Mouse (Mus musculus): Measurements from ENCODE around the gene Alg1. TPM values are rescaled to one million over a fixed set of nuclear protein-coding genes. Genes with fewer than 3 reads are reported as not detected.

Alg1 gene
- polyA plus RNA-seq (2014; fragmentation: Illumina TruSeq; extraction: RNeasy Lipid Tissue Mini Kit (QIAGEN cat#74804)) = 0.26 TPM

DNA sequence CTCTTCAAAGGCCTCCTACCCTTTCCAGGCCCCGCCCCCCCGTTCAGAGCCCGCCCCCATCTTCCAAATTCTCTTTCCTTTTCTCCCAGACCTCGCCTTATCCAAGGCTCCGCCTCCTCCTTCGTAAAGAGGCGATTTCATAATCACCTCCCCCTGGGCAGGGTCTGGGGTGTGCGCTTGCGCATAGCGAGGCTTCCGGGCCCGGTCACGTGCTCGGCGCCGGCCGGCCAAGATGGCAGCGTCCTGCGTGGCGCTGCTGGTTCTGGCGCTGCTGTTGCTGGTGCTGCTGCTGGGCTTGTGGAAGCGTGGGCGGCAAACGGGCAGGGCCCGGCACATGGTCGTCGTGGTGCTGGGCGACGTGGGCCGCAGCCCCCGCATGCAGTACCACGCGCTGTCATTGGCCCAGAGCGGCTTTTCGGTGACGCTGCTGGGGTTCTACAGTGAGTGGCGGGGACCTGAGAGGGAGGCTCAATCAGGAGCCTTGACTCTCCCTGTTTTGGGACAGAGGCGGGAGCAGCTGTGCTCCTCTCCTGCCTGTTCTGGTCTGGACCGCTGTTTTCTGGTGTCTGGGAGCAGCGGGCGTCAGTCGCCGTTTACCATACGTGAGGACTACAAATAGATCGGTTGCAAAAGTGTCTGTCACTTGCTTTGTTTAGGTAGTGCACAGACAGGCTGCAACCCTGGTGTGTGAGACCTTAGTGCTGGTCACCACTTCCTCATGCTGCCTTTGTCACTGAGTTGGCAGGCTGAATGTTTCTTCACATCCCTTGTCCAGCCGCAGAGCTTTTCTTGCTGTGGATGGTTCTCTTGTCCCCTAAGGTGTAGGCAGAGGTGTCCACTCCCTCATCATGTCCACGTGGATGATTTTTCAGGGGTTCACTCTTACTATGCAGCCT lies at the start of gene Alg1:
Gene Alg1 (plus strand): TSS at position 204 of the 896 bp plus-strand sequence.

DNA sequence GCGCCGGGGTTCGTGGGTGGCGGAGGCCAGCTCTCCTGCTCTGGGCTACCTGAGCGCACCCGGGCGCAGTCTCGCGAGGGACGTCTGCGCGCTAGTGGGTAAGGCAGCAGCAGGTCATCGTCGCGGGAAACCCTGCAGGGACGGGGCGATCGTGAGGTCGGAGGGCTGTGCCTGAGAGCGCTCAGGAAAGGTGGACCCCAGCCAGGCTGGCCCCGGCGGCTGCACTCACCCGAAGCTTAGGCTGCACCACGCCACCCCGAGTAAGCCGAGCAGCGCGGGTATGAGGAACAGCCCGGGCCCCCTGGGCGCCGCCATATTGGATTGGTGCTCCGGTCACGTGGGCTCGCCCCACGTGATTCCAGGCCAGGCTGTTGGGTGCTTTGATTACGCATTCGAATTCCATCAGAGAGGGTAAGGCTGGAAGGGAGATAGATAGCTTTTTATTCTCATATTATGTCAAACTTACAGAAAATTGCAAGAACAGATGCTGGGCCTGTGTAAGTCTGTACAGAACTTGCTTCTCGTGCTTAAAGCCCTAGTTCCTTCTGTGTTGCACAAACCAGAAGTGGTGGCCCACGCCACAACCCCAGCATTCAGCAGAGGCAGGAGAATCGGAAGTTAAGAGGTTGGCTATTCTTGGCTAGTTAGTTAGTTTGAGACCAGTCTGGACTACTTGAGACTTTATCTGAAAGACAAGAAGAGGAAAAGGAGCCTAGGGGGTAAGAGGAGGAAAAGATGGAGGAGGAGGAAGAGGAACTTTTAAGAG lies 29.6 kb upstream of the Alg1 start, which contains the start of gene Nagpa:
Gene Nagpa (minus strand): TSS at position 345 of the 766 bp plus-strand sequence.

DNA sequence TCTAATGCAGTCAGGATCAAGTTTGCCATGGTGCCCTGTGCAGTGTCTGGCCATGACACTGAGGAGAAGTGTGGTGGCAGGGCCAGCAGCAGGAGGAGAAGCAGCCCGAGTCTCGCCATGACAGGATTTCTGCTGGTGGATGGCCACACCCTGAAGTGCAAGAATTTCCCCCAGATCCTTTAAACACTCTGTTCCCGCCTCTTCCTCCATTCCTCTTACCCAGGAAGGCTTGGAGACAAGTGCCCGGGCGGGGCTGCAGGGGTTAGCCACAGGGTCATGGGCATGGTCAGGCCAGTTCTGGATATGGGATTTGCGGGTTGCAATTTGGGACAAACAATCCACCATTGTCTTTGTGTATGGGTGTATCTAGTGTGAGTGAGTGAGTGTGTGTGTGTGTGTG lies 11.3 kb upstream of the Alg1 start, which contains the start of gene AU021092:
Gene AU021092 (minus strand): TSS at position 160 of the 400 bp plus-strand sequence.

DNA sequence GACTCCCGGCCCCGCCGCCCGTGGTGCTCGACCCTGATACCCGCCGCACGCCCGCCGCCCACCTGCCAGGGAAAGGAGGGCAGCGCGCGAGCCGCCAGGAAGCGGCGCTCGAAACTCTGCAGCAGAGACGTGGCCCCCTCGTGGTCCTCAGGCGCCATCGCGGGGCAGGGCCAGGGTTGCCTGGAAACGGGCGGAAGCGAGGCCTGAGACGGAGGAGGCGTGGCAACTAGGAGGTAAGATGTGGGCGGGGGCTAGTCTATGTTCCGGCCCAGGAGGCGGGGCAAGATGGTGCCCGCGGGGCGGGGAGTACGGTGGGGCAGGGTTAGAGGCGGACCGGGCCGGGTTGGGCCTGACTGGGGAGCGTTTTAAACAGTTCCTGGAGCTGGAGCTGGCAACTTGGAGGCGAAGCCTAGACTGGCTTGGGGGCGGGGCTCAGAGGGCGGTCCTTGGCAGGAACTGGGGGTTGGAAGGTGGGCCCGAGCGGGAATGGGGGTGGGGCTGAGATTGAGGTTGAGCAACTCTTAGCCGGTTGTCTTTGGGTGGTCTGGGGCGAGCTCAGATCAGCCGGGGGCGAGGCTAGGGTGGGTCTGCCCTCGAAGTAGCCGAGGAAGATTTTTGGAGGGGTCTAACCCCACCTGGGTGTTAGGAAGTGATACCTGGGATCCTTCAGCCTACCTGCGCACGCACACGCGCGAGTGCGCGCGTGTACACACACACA lies 22.5 kb downstream of the Alg1 start, which contains the start of gene Eef2kmt:
Gene Eef2kmt (minus strand): TSS at position 205 of the 718 bp plus-strand sequence.

Other genes starting within 250 kb of the Alg1 start
- not detected for gene Sept12, start 235.8 kb upstream of the Alg1 start, polyA plus RNA-seq (2014; fragmentation: Illumina TruSeq; extraction: RNeasy Lipid Tissue Mini Kit (QIAGEN cat#74804))
- gene Smim22, start 226.3 kb upstream of the Alg1 start, polyA plus RNA-seq (2014; fragmentation: Illumina TruSeq; extraction: RNeasy Lipid Tissue Mini Kit (QIAGEN cat#74804)) = not detected
- 0.86 TPM for gene Rogdi, start 220.1 kb upstream of the Alg1 start, polyA plus RNA-seq (2014; fragmentation: Illumina TruSeq; extraction: RNeasy Lipid Tissue Mini Kit (QIAGEN cat#74804))
- gene Glyr1, start 183.8 kb upstream of the Alg1 start, polyA plus RNA-seq (2014; fragmentation: Illumina TruSeq; extraction: RNeasy Lipid Tissue Mini Kit (QIAGEN cat#74804)) = 75.1 TPM
- gene Ubn1, start 183.6 kb upstream of the Alg1 start, polyA plus RNA-seq (2014; fragmentation: Illumina TruSeq; extraction: RNeasy Lipid Tissue Mini Kit (QIAGEN cat#74804)) = 35.1 TPM
- 1.8 TPM for gene Ppl, start 101.2 kb upstream of the Alg1 start, polyA plus RNA-seq (2014; fragmentation: Illumina TruSeq; extraction: RNeasy Lipid Tissue Mini Kit (QIAGEN cat#74804))
- not detected for gene Sec14l5, start 86.5 kb upstream of the Alg1 start, polyA plus RNA-seq (2014; fragmentation: Illumina TruSeq; extraction: RNeasy Lipid Tissue Mini Kit (QIAGEN cat#74804))
- not detected for gene Nagpa, start 29.6 kb upstream of the Alg1 start, polyA plus RNA-seq (2014; fragmentation: Illumina TruSeq; extraction: RNeasy Lipid Tissue Mini Kit (QIAGEN cat#74804))
- 1.3 TPM for gene AU021092, start 11.3 kb upstream of the Alg1 start, polyA plus RNA-seq (2014; fragmentation: Illumina TruSeq; extraction: RNeasy Lipid Tissue Mini Kit (QIAGEN cat#74804))
- 5.4 TPM for gene Eef2kmt, start 22.4 kb downstream of the Alg1 start, polyA plus RNA-seq (2014; fragmentation: Illumina TruSeq; extraction: RNeasy Lipid Tissue Mini Kit (QIAGEN cat#74804))